Mouse (Mus musculus) cerebellum, postnatal 36 days (tissue): ENCODE results near the gene Hdac4.

ENCODE experiments used
- DNase-seq, 2 experiments: peaks; one replicate each; pipeline ENCODE4 v3.0.0; 2021 to 2022; ENCODE audit warnings: mixed read lengths in 2 of 2

Gene Hdac4

DNA sequence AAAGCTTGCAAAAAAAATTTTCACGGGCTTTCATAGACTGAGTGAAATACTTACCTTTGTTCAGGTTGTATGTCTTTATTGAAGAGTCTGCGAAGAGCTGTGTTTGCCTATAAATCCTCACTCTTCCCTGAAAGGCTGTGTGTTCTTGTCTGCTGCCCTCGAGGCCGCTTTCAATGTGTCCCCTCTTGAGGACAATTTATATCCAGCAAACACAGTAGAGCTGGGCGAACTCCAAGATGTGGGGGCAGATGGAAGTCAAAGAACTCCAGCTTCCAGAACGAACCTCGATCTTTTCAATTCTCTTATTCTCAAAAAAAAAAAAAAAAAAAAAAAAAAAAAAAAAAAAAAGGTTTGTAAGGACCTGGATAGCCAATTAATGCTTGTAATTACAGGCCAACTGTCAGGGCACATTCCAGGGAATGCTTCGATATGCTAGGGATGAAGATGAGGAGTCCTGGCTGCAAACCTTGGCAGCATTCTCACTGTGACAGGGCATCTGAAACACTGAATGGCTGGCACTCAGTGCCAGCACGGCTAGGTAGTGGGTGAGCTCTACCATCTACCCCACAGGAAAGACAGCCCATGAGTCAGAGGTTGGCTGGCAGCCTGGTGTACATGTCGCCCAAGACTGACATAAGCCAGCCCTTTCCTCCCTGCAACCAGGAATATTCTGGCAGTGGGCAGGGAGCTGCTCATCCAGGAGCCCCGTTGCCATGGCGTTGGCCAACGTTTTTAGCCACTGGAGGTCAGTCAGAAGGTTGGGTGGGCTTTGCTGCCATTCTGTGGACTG is at the start of gene Hdac4:
Gene Hdac4 (minus strand): TSS at position 340 of the 790 bp plus-strand sequence.
- DNase-seq: peak; percentile 90 to 91

DNA sequence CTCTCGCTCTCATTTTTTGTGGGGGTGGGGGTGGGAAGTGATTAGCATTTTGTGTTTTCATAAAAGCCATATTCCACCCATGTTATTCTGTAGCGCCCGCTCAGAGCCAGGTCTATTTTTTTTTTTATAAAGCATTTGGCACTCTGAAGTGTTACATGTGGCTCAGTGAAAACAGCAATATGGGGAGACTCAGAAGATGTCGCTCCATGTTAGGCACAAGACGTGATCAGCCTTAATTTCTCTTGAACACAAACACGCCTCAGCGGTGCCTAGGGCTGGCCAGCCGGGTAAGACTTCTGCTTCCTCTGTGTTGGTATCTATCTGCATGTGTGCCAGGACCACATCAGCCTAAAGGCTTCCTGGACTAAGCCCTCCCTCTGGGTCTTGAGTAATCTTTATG is 48.0 kb upstream of the Hdac4 start:
- DNase-seq: no peak

DNA sequence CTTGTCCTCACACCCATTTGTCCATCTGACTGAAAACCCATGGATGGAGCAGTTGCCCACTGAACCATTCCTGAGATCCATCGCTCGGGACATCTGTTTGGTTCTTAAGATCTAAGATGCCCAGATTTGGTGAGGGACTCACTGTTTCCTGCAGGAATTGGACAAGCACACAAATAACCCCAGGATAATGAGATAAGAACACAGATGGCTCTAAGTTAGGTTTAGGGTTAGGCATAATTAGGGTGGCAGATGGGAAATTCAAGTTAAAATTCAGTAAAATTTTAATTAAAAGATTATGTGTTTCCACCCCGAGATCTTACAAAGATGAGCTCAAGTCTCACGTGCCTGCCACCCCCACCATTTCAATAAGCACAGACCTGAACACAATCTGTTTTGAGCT is 44.6 kb upstream of the Hdac4 start:
- no peak for DNase-seq

DNA sequence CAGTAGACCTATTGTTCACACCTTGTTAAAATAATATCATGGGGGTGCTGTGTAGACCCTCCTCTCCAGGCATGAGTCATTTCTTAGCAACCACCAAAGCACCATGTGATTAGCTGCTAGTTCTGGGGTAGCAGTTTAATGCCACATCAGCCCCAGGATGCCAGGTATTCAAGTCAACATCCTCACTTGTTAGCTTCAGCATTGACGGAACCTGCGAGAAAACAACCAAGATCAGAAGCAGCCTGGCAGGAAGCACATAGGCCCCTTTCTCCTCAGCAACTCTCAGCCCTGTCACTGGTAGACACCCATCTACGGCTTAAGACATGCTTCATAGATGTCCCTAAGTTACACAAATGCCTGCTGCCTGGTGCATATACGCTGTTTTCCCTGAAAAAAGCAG is 40.1 kb upstream of the Hdac4 start:
- no peak for DNase-seq

DNA sequence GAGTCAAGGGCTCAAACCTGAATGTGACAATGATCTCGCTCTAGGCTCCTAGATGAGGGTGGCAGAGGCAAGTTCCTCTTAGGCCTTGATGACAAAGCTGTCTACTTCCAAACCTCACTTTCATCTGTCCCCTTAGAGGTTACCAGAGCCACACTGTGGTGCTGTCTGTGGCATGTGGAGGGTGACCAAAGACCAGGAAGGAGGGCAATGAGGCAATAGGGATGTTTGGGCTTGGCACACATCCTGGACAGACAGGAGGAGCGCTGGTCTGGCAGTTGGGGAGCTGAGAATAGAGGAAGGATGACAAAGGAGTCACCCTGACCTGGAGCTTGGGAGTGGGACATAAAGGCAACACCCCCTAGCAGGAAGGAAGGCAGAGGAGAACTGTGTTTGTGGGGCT is 29.8 kb upstream of the Hdac4 start:
- no peak for DNase-seq

DNA sequence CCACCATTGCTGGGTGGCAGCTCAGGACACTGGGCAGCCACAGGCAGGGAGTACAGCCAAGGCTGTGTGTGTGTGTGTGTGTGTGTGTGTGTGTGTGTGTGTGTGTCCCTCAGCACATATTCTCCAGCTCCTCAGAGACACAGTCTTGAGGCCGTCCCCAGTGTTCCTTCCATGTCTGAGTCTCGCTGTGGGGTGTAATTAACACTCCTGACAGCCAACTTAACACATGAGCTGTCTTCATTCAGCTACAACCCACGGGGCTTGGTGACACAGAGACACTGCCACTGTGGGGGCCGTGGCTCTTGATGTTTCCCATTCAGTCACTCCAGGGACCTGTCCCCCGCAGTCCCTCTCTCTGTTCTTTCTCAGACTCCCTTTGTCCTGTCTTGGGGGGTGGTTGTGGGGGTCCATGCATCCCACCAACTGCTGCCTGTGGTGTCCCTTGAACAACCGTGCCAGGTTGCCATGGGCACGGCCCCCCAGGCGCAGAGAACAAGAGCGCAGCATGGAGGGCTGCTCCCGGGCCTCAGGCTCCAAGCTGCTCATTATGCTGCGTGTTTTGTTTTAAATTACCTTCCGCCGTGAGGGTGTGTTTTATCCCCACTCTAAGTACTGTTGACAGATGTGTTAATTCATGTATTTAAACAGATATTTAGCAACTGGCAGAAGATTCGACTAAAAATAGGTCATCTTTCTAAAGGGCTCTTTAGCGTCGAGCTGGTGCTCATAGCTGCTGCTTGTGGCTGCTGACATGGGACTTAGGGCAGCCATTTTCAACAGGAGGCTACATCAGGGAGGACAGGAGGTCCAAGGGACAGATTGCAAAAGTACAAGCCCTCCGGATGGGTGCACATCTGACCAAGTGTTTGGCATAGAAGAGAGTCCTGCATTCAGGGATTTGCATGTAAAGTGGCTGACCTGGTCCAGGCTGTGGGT is 28.7 kb upstream of the Hdac4 start:
- no peak for DNase-seq

DNA sequence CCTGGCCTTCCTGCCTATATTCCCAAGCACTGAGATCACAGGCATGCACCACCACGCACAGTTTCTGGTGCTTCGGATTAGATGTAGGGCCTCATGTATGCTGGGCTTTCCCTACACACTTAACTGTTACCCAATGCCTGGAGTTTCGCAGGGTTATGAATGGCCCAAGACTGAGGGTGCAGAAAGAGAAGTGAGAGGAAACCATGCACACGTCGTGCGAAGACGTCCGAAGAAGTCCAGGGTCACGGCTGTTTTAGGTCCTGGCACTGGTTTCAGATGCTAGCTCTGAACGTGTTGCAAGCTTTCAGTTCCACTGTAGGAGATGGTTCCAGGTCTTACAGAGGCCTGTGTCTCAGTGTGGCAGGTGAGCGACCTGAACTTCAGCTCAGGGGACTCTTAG is 21.2 kb upstream of the Hdac4 start:
- DNase-seq: no peak

DNA sequence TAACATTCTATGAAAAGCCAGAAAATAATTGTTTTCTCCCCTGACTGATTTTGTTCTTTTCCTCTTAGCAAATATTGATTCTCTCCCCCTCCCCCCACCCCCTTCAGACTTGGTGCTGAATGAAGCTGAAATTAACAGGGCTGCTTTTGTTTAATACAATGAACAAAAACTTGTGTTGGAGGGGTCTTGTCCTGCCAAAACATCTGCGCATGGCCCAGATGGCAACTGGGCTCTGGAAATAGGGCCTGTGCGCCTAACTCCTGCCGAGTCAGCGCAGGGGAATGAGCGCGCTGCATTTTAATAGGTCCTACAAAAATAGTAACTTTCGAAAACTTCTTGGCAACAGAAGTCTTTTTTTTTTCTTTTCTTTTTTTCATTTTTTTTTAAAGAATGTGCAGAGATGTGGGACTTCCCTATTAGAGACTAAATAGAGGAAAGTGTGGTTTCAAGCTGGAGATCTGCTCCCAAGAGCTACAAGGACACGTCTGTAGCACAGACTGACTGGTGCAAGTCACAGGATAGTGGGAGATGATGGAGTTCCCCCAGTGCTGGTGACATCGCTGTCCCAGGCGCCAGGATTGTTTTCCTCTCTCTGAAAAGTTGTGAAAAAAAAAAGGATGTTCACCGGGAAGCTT is 20.6 kb upstream of the Hdac4 start:
- no peak for DNase-seq

DNA sequence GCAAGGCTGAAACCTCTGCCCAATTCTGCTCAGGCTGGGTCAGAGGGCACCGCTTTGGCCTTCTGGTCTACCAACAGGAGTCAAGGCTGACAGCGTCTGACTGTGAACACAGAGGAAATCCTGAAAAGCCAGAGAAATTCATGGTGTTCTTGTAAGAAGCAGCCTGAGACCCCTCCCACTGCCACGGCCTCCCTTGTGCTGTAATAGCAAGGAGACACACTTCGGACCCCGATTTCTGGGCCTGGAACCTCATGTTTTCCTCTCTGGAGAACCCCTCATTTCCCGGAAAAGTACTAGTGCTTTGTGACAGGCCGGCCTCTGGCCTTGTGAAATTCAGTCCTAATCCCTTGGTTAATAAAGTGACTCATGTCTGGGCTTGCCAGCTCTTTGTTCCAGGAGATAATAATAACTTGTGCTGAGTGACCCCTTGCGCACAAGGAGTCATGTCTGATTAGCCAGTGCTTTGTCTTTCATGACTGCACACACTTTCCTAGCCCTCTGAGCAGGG is 19.7 kb upstream of the Hdac4 start:
- DNase-seq: no peak

DNA sequence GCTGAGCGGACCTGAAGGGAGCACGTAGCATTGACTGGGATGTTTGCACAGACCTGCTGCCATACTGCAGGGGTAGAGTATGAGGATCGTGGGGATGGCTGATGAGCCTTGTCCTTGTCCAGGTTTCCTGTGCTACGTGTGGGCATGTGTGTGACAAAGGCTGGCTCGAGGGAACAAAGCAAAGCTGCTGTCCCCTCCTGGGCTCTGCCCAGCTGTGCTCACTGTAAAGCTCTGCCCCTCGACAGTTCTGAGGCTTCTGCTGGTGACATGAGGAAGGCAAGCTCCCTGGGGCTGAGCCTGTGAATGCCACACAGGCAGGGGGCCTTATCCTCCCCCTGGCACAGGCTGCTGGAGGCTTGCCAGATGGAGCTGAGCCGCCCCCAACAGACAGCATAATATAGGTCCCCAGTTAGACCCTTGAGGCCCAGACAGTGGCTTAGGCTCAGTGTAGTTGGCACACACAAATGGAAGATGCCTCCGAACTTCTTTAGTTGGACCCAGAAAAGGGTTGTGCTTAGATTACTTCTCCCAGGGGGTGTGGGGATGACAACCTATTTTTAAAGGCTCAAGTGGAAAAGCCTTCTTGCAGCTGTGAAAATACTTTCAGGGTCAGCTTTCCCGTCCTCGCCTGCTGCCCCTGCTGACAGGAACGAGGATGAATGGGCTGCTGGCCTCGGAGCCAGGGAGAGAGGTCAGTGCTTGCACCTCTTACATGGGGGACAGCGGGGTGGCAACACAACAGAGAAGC is 16.7 kb upstream of the Hdac4 start:
- no peak for DNase-seq

DNA sequence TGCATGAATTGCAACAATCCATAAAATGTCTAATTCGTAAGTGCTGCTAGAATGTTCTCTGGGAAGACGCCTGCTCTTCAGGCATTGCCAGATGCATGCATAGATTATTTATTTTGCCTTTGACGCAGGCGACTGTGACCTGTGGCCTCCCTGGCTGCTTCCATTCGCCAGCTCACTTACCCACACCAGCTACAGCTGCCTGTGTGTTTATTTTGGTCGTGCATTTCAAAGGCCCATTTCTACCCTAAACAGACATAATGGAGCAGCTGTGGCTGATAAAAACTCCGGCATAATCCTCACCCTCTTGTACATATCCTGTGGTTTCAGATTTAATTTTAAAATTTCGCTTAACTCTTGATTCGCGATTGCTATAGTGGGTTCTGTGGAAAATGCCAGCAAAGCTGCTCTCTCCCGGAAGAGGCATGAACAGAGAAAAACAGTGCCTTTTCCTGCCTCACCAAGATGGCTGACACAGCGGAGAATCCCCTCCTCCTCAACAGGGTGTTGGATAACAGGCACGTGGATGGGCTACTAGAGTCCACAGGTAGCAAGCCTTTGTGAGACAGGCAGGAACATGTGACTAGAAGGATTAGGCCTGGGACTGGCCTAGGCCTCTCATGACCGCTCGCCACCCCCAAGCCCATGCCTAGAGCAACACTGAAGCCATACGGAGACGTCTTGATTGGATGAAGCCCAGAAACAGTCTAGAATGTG is 7.3 kb upstream of the Hdac4 start:
- no peak for DNase-seq

DNA sequence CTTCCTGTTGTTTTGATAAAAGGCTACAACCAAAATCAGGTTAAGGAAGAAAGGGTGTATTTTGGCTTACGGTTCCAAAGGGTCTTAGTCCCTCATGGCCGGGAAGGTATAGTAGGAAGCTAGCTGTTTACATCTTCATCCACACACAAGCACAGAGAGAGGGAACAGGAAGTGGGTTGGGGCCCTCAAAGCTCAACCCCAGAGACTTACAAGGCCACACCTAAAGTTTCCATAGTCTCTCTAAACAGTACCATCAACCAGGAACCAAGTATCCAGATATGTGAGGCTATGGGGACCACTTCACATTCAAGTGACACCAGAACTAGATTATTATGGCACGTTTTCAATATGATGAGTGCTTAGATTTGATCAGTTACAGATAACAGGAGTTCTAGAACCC is 5.0 kb downstream of the Hdac4 start:
- DNase-seq: no peak

DNA sequence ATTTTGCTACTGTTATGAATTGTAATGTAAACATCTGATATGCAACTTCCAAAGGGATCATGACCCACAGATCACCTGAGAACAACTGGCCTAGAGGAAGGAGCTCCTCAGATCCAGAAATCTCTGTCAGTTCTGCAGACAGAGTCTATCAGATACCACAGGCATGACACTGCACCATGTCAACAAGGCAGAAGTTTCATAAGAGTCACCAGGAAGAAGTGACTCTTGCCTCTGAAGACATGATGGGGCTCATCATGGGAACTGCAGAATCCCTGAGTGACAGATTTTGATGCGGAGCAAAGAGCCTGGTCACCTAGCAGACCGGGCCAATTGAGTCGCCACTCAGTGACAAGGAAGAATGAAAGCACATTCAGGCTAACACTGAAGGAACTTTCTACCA is 8.4 kb downstream of the Hdac4 start:
- no peak for DNase-seq

DNA sequence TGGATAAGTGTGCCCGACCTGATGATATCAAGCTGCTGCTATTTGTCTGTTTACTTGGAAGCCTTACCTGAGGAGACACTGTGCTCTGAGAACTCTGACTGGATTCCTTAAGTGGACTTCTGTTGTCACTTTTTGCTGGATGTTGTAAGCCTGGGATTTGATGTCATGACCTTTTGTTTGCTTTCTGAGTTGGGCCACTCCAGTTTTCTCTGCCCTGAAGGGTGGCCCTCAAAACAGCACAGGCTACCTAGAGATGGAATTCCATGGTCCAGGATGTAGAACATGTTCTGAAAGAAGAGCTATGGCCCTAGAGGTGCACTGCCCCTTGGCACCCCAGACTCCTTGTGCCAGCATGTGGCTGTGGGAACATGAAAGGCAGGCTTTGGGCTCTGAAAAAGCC is 10.9 kb downstream of the Hdac4 start:
- no peak for DNase-seq

DNA sequence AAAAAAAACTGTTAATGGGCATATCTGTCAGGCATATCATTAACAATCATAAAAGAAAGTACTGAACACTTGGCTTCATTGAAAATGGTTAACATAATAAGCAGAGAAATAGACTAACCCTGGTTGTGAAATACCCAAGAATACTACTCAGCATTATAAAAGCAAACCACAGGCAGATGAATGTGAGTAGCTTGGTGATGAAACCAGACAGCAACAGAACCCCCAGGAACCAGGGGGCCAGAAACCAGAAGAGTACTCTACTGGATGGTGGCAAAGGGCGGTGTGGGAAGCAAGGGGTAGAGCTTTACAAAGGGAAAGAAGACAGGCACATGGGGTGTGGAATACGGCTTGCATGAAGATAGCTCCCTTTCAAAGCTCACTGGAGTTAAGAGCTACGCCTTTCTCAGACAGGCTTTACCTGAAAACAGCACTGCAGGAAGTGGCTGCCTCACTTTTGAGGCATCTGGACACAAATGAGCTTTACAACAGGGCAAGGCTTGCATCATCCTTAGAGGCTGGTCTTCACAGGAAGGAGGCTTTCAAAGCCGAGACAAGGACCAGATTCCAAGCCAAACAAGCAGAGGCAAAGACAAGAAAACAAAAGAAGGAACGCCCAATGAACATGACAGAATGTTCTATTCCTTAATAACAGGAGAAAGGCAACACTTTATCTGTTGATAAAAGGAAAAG is 12.3 kb downstream of the Hdac4 start:
- DNase-seq: no peak

DNA sequence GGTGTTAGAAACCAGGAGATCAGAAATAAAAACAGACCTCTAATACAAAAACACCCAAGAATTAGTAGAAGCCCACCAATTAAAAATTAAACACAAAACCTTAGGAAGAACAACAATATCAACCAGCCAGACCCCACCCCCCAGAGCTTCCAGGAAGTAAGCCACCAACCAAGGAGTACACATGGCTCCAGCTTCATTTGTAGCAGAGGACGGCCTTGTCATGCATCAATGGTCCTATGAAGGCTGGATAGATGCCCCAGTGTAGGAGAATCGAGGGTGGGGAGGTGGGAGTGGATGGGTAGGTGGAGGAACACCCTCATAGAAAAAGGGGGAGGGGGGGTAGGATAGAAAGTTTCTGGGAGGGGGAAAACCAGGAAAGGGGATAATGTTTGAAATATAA is 13.5 kb downstream of the Hdac4 start:
- DNase-seq: no peak

DNA sequence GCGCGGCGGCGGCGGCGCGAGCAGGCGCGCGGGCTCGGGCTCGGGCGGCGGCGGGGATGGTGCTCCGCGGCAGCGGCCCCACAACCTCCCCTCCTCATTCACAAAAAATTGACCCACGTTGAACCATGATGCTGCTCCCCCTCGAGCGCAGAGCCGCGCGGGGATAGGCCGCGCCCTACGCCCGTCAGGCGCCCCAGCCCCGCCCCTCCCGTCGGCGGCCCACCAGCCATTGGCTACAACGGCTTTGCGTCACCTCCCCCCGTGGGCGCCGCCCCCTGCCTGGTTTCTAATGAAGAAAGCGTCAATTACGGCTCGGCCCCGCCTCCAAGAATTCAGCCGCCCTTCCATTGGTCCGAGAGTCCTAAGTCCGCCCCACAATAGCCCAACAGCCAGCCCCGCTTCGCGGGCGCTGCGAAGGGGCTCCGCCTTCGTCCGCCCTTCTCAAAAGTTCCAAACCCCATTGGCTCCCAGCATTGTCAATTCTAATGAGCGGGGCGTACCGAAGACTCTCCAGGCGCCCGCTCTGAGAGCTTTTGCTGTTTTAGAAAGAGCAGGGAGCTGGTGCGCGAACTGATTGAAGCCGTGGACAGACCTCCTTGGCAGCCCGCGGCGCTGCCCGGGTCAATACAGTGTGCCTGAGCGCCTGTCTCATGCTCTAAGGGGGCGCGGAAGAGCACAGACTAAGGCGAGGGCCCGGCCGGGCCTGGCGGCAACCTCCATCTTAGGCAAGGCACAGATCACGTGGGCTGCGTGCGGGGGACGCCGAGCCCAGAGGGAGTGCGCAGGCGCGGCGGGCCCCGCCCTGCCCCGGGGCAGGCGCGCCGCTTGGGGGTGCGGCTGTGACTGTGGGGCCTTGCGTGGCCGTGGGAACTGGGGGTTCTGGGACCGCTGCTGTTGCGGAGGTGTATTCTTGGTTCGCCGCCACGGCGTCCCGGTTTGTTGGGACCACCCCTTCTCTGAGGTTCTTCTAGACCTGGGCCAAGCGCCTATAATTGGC is 15.1 kb downstream of the Hdac4 start:
- peak; percentile 100 for DNase-seq

DNA sequence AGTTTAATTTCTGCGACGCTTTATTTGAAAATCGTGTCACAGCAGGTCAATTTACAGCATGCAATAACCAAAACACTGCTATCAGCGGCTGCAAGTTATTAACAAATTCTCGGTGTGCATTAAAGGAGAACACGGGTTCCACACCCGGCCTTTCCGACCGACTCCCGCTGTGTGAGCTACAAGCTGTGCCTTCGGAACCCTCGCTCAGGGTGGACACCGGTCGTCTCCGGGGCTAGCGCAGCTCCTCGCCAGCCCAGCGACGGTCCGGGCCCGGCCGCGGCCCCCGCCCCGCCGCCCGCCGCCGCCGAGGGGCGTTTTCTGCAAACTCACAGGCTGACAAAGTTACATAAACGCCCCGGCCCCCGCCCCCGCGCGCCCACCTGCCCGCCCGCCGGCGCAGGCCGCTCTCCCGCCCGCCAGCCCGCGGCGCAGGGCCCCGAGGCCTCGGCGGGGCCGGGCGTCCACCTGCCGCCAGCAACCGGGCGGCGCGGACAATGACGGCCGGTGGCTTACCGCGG is 16.0 kb downstream of the Hdac4 start:
- DNase-seq: peak; percentile 57 to 62

DNA sequence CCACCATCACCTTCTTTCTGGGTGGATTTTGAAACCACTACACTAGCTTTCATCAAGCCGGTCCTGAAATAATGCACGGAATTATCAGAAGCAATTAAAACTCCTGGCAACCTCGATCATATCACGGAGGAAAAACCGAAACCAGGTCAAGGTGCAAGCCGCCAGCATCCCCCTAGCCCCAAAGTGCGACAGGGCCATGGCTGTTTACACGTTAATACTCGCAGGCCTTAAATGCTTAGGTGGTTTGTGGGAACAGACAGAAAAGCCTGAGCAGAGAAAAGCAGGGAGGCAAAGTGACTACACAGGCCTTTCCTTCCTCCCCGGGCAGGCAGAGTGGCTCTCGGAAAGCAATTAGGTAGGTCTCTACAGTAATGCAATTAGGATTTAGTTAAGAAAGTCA is 16.4 kb downstream of the Hdac4 start:
- DNase-seq: peak; percentile 23 to 37
